14 mouse cellular contexts compared by ENCODE assay signal in the genomic region with DNA sequence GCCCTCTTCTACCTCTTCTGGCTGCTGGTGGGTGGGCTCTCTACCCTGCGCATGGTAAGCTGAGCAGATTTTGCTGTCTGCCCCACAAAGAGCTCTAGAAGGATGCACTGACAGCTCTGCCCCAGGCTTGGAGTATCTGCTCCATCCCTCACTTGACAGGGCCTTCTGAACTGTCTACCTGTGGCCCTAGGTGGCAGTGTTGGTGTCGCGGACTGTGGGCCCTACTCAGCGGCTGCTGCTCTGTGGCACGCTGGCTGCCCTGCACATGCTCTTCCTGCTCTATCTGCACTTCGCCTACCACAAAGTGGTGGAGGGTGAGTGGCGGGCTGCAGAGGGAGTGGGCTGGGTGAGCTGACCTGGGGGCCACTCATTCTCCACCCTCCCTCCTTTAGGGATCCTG. TPM values are rescaled to one million over a fixed set of nuclear protein-coding genes. Genes with fewer than 3 reads are reported as not detected.
A peak's percentile ranks its signal among the peaks of the same experiment; 100 is the strongest.
DNase-seq lines count a peak whose midpoint lies in the region; ATAC-seq and TF ChIP-seq lines count a peak whose summit lies in the region.
"Had no signal": no experiment of that assay in that cellular context is flagged by ENCODE, and none has a peak within 500 bp of the region (broad histone marks: within the 10 kb centered on the region; RNA-seq: fewer than 3 reads in every experiment).

No protein-coding gene starts in this region.

- no peaks in the 10 kb centered on the region for H3K9me3 ChIP-seq in ES-Bruce4 (replicated peaks; ENCODE audit: control insufficient read depth, insufficient read depth, low read length, poor library complexity, severe bottlenecking)
- no peaks in the 10 kb centered on the region for H3K9me3 ChIP-seq in forebrain, embryonic 16.5 days (ENCODE audit: control insufficient read depth, low read length)

- no peak for TF ChIP-seq POLR2A in ES-Bruce4 (IDR thresholded peaks at IDR 0.05; ENCODE audit: insufficient read depth, low read length)

- no peaks in the 10 kb centered on the region for H3K27me3 ChIP-seq in ES-Bruce4 (ENCODE audit: control insufficient read depth, insufficient read depth, low read length, poor library complexity, severe bottlenecking)
- 0 out of 2 replicates have a peak, but pooled peaks cover 4% of the 10 kb centered on the region for H3K27me3 ChIP-seq in forebrain, embryonic 16.5 days (replicated peaks; ENCODE audit: control insufficient read depth, insufficient read depth, low read length)

- no peak for ATAC-seq in forebrain, embryonic 16.5 days
- ATAC-seq: forebrain, embryonic 14.5 days had no signal

- TF ChIP-seq EP300 in ES-Bruce4 (IDR thresholded peaks at IDR 0.05; ENCODE audit: insufficient read depth, low read depth, low read length), result no peak

- no peak overlapping the region for H3K9ac ChIP-seq in ES-Bruce4 (ENCODE audit: low read depth, poor library complexity, severe bottlenecking)
- no peak overlapping the region for H3K9ac ChIP-seq in forebrain, embryonic 16.5 days (replicated peaks; ENCODE audit: low read depth, low read length)

- no peak overlapping the region for H3K4me2 ChIP-seq in forebrain, embryonic 16.5 days (ENCODE audit: low read length)

- no peak overlapping the region for H3K27ac ChIP-seq in layer of hippocampus, adult 2 months
- no peak overlapping the region for H3K27ac ChIP-seq in ES-Bruce4 (ENCODE audit: insufficient read depth, low read length)
- H3K27ac ChIP-seq in forebrain, embryonic 16.5 days (ENCODE audit: low read length), result no peak overlapping the region
- H3K27ac ChIP-seq: left cerebral cortex, adult 2 months had no signal

- DNase-seq in layer of hippocampus, adult 2 months (ENCODE audit: low spot score in 2 of 2), result no peak
- no peak for DNase-seq in layer of hippocampus, postnatal 36 days
- peak; percentile 24 to 27 for DNase-seq in B cell, adult 2 months
- peak; percentile 38 for DNase-seq in naive thymus-derived CD4-positive, alpha-beta T cell, adult 2 months (ENCODE audit: low read depth)
- no peak for DNase-seq in yolk sac, embryonic 10.5 days (ENCODE audit: low spot score)
- DNase-seq: cerebellum, adult 11 months; gastrocnemius, postnatal 10 days; kidney, postnatal 4 days; lung, postnatal 10 days; right cerebral cortex, postnatal 14 days had no signal

- H3K4me1 ChIP-seq in ES-Bruce4 (ENCODE audit: control insufficient read depth, insufficient read depth, low read length), result no peaks in the 10 kb centered on the region
- H3K4me1 ChIP-seq in forebrain, embryonic 16.5 days (replicated peaks; ENCODE audit: control insufficient read depth, insufficient read depth, low read length), result peaks cover 38% of the 10 kb centered on the region

- H3K4me3 ChIP-seq in layer of hippocampus, adult 2 months, result no peak overlapping the region
- H3K4me3 ChIP-seq in ES-Bruce4 (ENCODE audit: low read depth, low read length), result no peak overlapping the region
- no peak overlapping the region for H3K4me3 ChIP-seq in forebrain, embryonic 16.5 days (replicated peaks; ENCODE audit: low read length)
- H3K4me3 ChIP-seq: left cerebral cortex, adult 2 months had no signal

- peaks cover 10% of the 10 kb centered on the region; the same call in 1 of the 2 replicates for H3K36me3 ChIP-seq in ES-Bruce4 (ENCODE audit: control insufficient read depth, insufficient read depth, low read length, poor library complexity, severe bottlenecking)
- peaks cover 20% of the 10 kb centered on the region for H3K36me3 ChIP-seq in forebrain, embryonic 16.5 days (ENCODE audit: control insufficient read depth, insufficient read depth)

- 72% methylated on average over 7 of the region's 7 CpGs for WGBS in forebrain, embryonic 16.5 days

- TF ChIP-seq CTCF in layer of hippocampus, adult 2 months (conservative IDR thresholded peaks at IDR 0.05), result peak; percentile 26; the same call in 1 of the 2 replicates
- peak; percentile 59 for TF ChIP-seq CTCF in ES-Bruce4 (IDR thresholded peaks at IDR 0.05; ENCODE audit: low read depth, low read length)

RNA-seq across cellular contexts. Expression of a gene that starts 2.2 kb away (rescaled TPM):
- 10 to 100 TPM; 57.3 to 58.2 TPM for total RNA-seq in layer of hippocampus, adult 2 months (2021)
- total RNA-seq in layer of hippocampus, postnatal 36 days (2021), result 10 to 100 TPM; 60.4 to 63.5 TPM
- 0.57 and 0.68 TPM in 2 replicates for polyA plus RNA-seq in ES-Bruce4 (2011; ENCODE audit: insufficient read depth, insufficient read length, low read depth, missing spikeins)
- 9.6 and 12.6 TPM in 2 replicates for polyA plus RNA-seq in forebrain, embryonic 16.5 days (2015; fragmentation: Nextera tagmentation; extraction: Ambion mirVana)

RNA-seq across cellular contexts. Expression of a gene that starts 3.3 kb away (rescaled TPM):
- total RNA-seq in layer of hippocampus, adult 2 months (2021), result 10 to 100 TPM; 80.3 to 95.2 TPM
- total RNA-seq in layer of hippocampus, postnatal 36 days (2021), result 10 to 100 TPM; 78.7 to 92.4 TPM
- 57.0 and 64.0 TPM in 2 replicates for polyA plus RNA-seq in ES-Bruce4 (2011; ENCODE audit: insufficient read depth, insufficient read length, low read depth, missing spikeins)
- polyA plus RNA-seq in forebrain, embryonic 16.5 days (2015; fragmentation: Nextera tagmentation; extraction: Ambion mirVana), result 88.5 and 91.6 TPM in 2 replicates

RNA-seq across cellular contexts. Expression of a gene that starts 3.3 kb away (rescaled TPM):
- 10 to 100 TPM; 37.6 to 39.0 TPM for total RNA-seq in layer of hippocampus, adult 2 months (2021)
- total RNA-seq in layer of hippocampus, postnatal 36 days (2021), result 10 to 100 TPM; 34.5 to 35.1 TPM
- polyA plus RNA-seq in ES-Bruce4 (2011; ENCODE audit: insufficient read depth, insufficient read length, low read depth, missing spikeins), result 106 and 133 TPM in 2 replicates
- polyA plus RNA-seq in forebrain, embryonic 16.5 days (2015; fragmentation: Nextera tagmentation; extraction: Ambion mirVana), result 87.7 and 88.1 TPM in 2 replicates

RNA-seq across cellular contexts. Expression of a gene that starts 31.7 kb away (rescaled TPM):
- 10 to 100 TPM; 54.0 to 56.7 TPM for total RNA-seq in layer of hippocampus, adult 2 months (2021)
- total RNA-seq in layer of hippocampus, postnatal 36 days (2021), result 10 to 100 TPM; 50.4 to 72.7 TPM
- 71.5 and 75.2 TPM in 2 replicates for polyA plus RNA-seq in ES-Bruce4 (2011; ENCODE audit: insufficient read depth, insufficient read length, low read depth, missing spikeins)
- polyA plus RNA-seq in forebrain, embryonic 16.5 days (2015; fragmentation: Nextera tagmentation; extraction: Ambion mirVana), result 31.4 and 35.5 TPM in 2 replicates

RNA-seq across cellular contexts. Expression of a gene that starts 46.0 kb away (rescaled TPM):
- total RNA-seq in layer of hippocampus, adult 2 months (2021), result 10 to 100 TPM; 52.5 to 53.5 TPM
- total RNA-seq in layer of hippocampus, postnatal 36 days (2021), result 10 to 100 TPM; 46.9 to 52.4 TPM
- 0.91 and 1.3 TPM in 2 replicates for polyA plus RNA-seq in ES-Bruce4 (2011; ENCODE audit: insufficient read depth, insufficient read length, low read depth, missing spikeins)
- polyA plus RNA-seq in forebrain, embryonic 16.5 days (2015; fragmentation: Nextera tagmentation; extraction: Ambion mirVana), result 8.6 and 13.0 TPM in 2 replicates

Comparison
In these comparisons a context has a peak if more than half of its experiments do, and no peak if none do; other contexts are left out.
1. DNase-seq: peak in B cell, adult 2 months (2 of 2) and naive thymus-derived CD4-positive, alpha-beta T cell, adult 2 months (single experiment); none in layer of hippocampus, adult 2 months (0 of 2), layer of hippocampus, postnatal 36 days (0 of 2) and yolk sac, embryonic 10.5 days (single experiment).